Mouse (Mus musculus) intestine, embryonic 14.5 days (tissue): ENCODE measurements around the gene Col2a1. TPM values are rescaled to one million over a fixed set of nuclear protein-coding genes. Genes with fewer than 3 reads are reported as not detected.
A peak's percentile ranks its signal among the peaks of the same experiment; 100 is the strongest.

Experiments
- ATAC-seq: fragments of 200-750 bp; cut with Nextera tagmentation; replicated peaks from 2 replicates; pipeline ENCODE4 v1.8.0; 2017; ENCODE audit warnings: low read depth, moderate number of reproducible peaks, moderate TSS enrichment, moderate library complexity; ENCODE audit not compliant: low FRiP score, low TSS enrichment
- DNase-seq: peaks from one replicate; pipeline ENCODE4 v3.0.0-alpha.2; 2018; ENCODE audit warnings: low spot score
- H3K27ac ChIP-seq: fragments of 300-500 bp; sonication (generic); 2 replicates; pipeline ENCODE4 v1.5.1; 2014; ENCODE audit warnings: low read depth, mild to moderate bottlenecking, control low read depth
- H3K27me3 ChIP-seq: fragments of 300-500 bp; sonication (generic); replicated peaks from 2 replicates; pipeline ENCODE4 v1.6.1; 2014; ENCODE audit warnings: low read length, control low read depth; ENCODE audit not compliant: control insufficient read depth, insufficient read depth
- H3K36me3 ChIP-seq: fragments of 300-500 bp; sonication (generic); 2 replicates; pipeline ENCODE4 v1.6.1; 2014; ENCODE audit warnings: low read length, control low read depth; ENCODE audit not compliant: control insufficient read depth, insufficient read depth
- H3K4me1 ChIP-seq: fragments of 300-500 bp; sonication (generic); replicated peaks from 2 replicates; pipeline ENCODE4 v1.6.1; 2014; ENCODE audit warnings: low read length, control low read depth, mixed read lengths; ENCODE audit not compliant: control insufficient read depth, insufficient read depth
- H3K4me2 ChIP-seq: fragments of 300-500 bp; sonication (generic); 2 replicates; pipeline ENCODE4 v1.6.1; 2014; ENCODE audit warnings: low read length
- H3K4me3 ChIP-seq: fragments of 300-500 bp; sonication (generic); 2 replicates; pipeline ENCODE4 v1.5.1; 2014; ENCODE audit warnings: low read depth, low read length, control low read depth, mixed read lengths
- H3K9ac ChIP-seq: fragments of 300-500 bp; sonication (generic); 2 replicates; pipeline ENCODE4 v1.6.1; 2014; ENCODE audit warnings: mild to moderate bottlenecking, low read length
- H3K9me3 ChIP-seq: fragments of 300-500 bp; sonication (generic); 2 replicates; pipeline ENCODE4 v1.6.1; 2016; ENCODE audit warnings: low read length, control low read depth; ENCODE audit not compliant: control insufficient read depth
- WGBS: fragments of 180-500 bp; shearing (Covaris S2); extraction: QIAGEN DNeasy Blood & Tissue Kit; methylation state at CpG from one replicate; pipeline ENCODE4 v1.1.7; 2014; 5-methylcytosine and 5-hydroxymethylcytosine counted together
- polyA plus RNA-seq: library from polyadenylated mRNA; unstranded; fragments of >200 nt; fragmentation: Nextera tagmentation; extraction: Ambion mirVana; gene quantifications from 2 replicates; pipeline ENCODE4 v1.2.1, GENCODE M21; 2014

Col2a1 gene
- polyA plus RNA-seq, 1 experiment from 2014 or later, result 4.5 TPM

- Histone ChIP-seq H3K9ac (no peak overlapping the region), H3K4me2 (no peak overlapping the region), H3K4me1 (no peaks in the 10 kb centered on the region), H3K27ac (no peak overlapping the region), H3K9me3 (no peaks in the 10 kb centered on the region), H3K27me3 (no peaks in the 10 kb centered on the region), H3K36me3 (no peaks in the 10 kb centered on the region), H3K4me3 (no peak overlapping the region)
- WGBS, result 41% methylated on average over 13 of the region's 13 CpGs
- peak; percentile 78 for ATAC-seq
- no peak for DNase-seq
Observed at GRCm38 (mm10) chr15:97929259-97929824, 75.2 kb downstream of the Col2a1 start.

GRCm38 (mm10) chr15:97927821-97928220 lies 76.7 kb downstream of the Col2a1 start:
- H3K9me3 ChIP-seq, result no peaks in the 10 kb centered on the region
- no peak for DNase-seq
- H3K4me3 ChIP-seq, result no peak overlapping the region
- WGBS, result 46% methylated on average over 6 of the region's 6 CpGs
- no peaks in the 10 kb centered on the region for H3K4me1 ChIP-seq
- no peaks in the 10 kb centered on the region for H3K27me3 ChIP-seq
- no peak overlapping the region for H3K9ac ChIP-seq
- no peaks in the 10 kb centered on the region for H3K36me3 ChIP-seq
- no peak for ATAC-seq
- H3K4me2 ChIP-seq, result no peak overlapping the region
- no peak overlapping the region for H3K27ac ChIP-seq

DNA sequence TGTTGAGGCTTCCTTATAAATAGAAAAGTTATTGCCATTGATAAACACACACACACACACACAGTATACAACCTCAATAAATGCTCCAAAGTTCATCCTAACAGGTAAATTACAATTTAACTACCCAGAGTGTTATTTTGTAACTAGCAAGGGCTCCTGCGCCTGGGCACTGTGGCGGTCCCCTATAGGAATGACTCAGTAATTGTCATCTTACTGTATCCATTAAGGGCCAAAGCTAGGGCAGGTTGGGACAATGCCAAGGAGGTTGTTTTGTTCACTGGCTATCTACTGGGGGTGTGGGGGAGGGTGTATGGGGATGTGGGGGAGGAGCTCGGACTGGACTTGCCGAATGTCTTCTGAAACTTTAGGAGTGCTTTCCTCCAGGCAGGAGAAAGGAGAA lies 77.5 kb downstream of the Col2a1 start:
- Histone ChIP-seq H3K9ac (no peak overlapping the region), H3K4me3 (no peak overlapping the region), H3K9me3 (no peaks in the 10 kb centered on the region), H3K4me1 (no peaks in the 10 kb centered on the region), H3K36me3 (no peaks in the 10 kb centered on the region), H3K4me2 (no peak overlapping the region), H3K27ac (no peak overlapping the region), H3K27me3 (no peaks in the 10 kb centered on the region)
- ATAC-seq (no peak), DNase-seq (no peak)
- WGBS, result 60% methylated on average over 4 of the region's 4 CpGs

Other genes starting within 250 kb of the Col2a1 start
- 6.3 and 8.7 TPM in 2 replicates for gene Rapgef3, start 236.7 kb downstream of the Col2a1 start, polyA plus RNA-seq
- 22.5 and 26.7 TPM in 2 replicates for gene Slc48a1, start 226.2 kb downstream of the Col2a1 start, polyA plus RNA-seq
- gene Hdac7, start 160.2 kb downstream of the Col2a1 start, polyA plus RNA-seq, result 28.3 and 30.2 TPM in 2 replicates
- gene Vdr, start 94.1 kb downstream of the Col2a1 start, polyA plus RNA-seq, result 0.66 and 0.80 TPM in 2 replicates
- 39.0 and 43.4 TPM in 2 replicates for gene Tmem106c, start 40.5 kb downstream of the Col2a1 start, polyA plus RNA-seq
- 28.8 and 31.4 TPM in 2 replicates for gene Pfkm, start 87.9 kb upstream of the Col2a1 start, polyA plus RNA-seq
- 36.3 and 36.4 TPM in 2 replicates for gene Senp1, start 89.0 kb upstream of the Col2a1 start, polyA plus RNA-seq
- 47.7 and 50.3 TPM in 2 replicates for gene Asb8, start 160.9 kb upstream of the Col2a1 start, polyA plus RNA-seq
- gene Ccdc184, start 162.5 kb upstream of the Col2a1 start, polyA plus RNA-seq, result 1.6 and 2.0 TPM in 2 replicates
- gene Olfr288, start 190.8 kb upstream of the Col2a1 start, polyA plus RNA-seq, result not detected in 2 replicates
- gene Gm44579, start 216.3 kb upstream of the Col2a1 start, polyA plus RNA-seq, result not detected in 2 replicates
- gene Olfr287, start 216.4 kb upstream of the Col2a1 start, polyA plus RNA-seq, result not detected in 2 replicates
- not detected in 2 replicates for gene Olfr286, start 229.8 kb upstream of the Col2a1 start, polyA plus RNA-seq